Comparison of ENCODE assay signal across 11 mouse cellular contexts in the genomic region with DNA sequence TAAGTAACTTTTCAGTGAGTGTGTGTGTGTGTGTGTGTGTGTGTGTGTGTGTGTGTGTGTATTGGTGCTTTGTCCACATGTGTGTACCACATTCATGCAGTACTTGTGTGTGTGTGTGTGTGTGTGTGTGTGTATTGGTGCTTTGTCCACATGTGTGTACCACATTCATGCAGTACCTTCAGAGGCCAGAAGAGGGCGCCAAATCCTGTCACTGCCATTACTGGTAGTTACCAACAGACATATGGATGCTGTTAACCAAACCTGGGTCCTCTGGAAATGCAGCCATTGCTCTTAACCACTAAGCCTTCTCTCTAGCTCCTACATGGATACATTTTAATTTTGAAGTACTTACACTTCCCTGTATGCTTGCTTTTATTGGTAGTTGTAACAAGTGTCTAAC. TPM values are rescaled to one million over a fixed set of nuclear protein-coding genes. Genes with fewer than 3 reads are reported as not detected.
A peak's percentile ranks its signal among the peaks of the same experiment; 100 is the strongest.
DNase-seq lines count a peak whose midpoint lies in the region; ATAC-seq and TF ChIP-seq lines count a peak whose summit lies in the region.
"Not testable (repeated sequence)": the region's sequence is repeated elsewhere in the genome, so short reads cannot be mapped to it uniquely, and the experiment has no call there.
"Had no signal": no experiment of that assay in that cellular context is flagged by ENCODE, and none has a peak within 500 bp of the region (broad histone marks: within the 10 kb centered on the region; RNA-seq: fewer than 3 reads in every experiment).

No protein-coding gene starts in this region.

- H3K4me3 ChIP-seq in ES-E14 (ENCODE audit: insufficient read depth in 1 of 2, low read depth in 1 of 2, low read length in 2 of 2, poor library complexity in 1 of 2, severe bottlenecking in 1 of 2); forebrain, embryonic 14.5 days (ENCODE audit: low read depth, low read length); hindbrain, postnatal 0 days (ENCODE audit: low read length); limb, embryonic 10.5 days; stomach, postnatal 0 days (ENCODE audit: low read depth, low read length): not testable (repeated sequence)

- H3K36me3 ChIP-seq in ES-E14 (ENCODE audit: control insufficient read depth, insufficient read depth, low read length, poor library complexity, severe bottlenecking); forebrain, embryonic 14.5 days (ENCODE audit: control insufficient read depth, insufficient read depth, low read length); hindbrain, postnatal 0 days (ENCODE audit: insufficient read depth, low read length): not testable (repeated sequence)
- peaks cover 74% of the 10 kb centered on the region for H3K36me3 ChIP-seq in limb, embryonic 10.5 days
- H3K36me3 ChIP-seq in stomach, postnatal 0 days (ENCODE audit: control insufficient read depth, insufficient read depth, low read length), result peaks cover 40% of the 10 kb centered on the region

- H3K9ac ChIP-seq in ES-E14 (ENCODE audit: insufficient read depth, low read depth, low read length, poor library complexity, severe bottlenecking); forebrain, embryonic 14.5 days (ENCODE audit: low read length); hindbrain, postnatal 0 days (replicated peaks; ENCODE audit: low read length); stomach, postnatal 0 days (ENCODE audit: low read length): not testable (repeated sequence)

- peak; percentile 36 for DNase-seq in ES-E14 (ENCODE audit: low read depth, low spot score)
- DNase-seq in brain, embryonic 14.5 days (ENCODE audit: low read depth); forebrain, embryonic 14.5 days (ENCODE audit: low spot score); hindbrain, postnatal 0 days (ENCODE audit: low spot score); stomach, postnatal 0 days (ENCODE audit: low spot score): not testable (repeated sequence)
- DNase-seq in limb, embryonic 10.5 days (ENCODE audit: low spot score), result peak; percentile 46

- not testable (repeated sequence) for H3K4me2 ChIP-seq in forebrain, embryonic 14.5 days (ENCODE audit: low read length); hindbrain, postnatal 0 days (ENCODE audit: low read depth, low read length); stomach, postnatal 0 days (replicated peaks; ENCODE audit: low read depth)

- H3K9me3 ChIP-seq in ES-E14 (ENCODE audit: control insufficient read depth, insufficient read depth, low read depth, low read length); forebrain, embryonic 14.5 days (replicated peaks; ENCODE audit: control insufficient read depth, low read length); hindbrain, postnatal 0 days (ENCODE audit: low read length); limb, embryonic 10.5 days (replicated peaks); stomach, postnatal 0 days (ENCODE audit: control insufficient read depth, low read length): not testable (repeated sequence)

- not testable (repeated sequence) for H3K27me3 ChIP-seq in forebrain, embryonic 14.5 days (replicated peaks; ENCODE audit: control insufficient read depth, insufficient read depth, low read length); hindbrain, postnatal 0 days (ENCODE audit: insufficient read depth, low read length); limb, embryonic 10.5 days (ENCODE audit: low read depth, poor library complexity, severe bottlenecking); stomach, postnatal 0 days (ENCODE audit: control insufficient read depth, insufficient read depth, low read length)

- H3K4me1 ChIP-seq in ES-E14 (ENCODE audit: control insufficient read depth in 2 of 2, insufficient read depth in 2 of 2, low read length in 2 of 2, poor library complexity in 1 of 2); forebrain, embryonic 14.5 days (ENCODE audit: control insufficient read depth, insufficient read depth, low read length); hindbrain, postnatal 0 days (ENCODE audit: insufficient read depth, low read length); limb, embryonic 10.5 days; stomach, postnatal 0 days (replicated peaks; ENCODE audit: control insufficient read depth, insufficient read depth): not testable (repeated sequence)

- in situ Hi-C loops in ES-E14 (cut with MboI; ENCODE audit: low sequenced_read_pairs in 2 of 2, unreplicated experiment in 2 of 2), result not testable (repeated sequence)

- peak; percentile 18; the same call in 1 of the 2 replicates for TF ChIP-seq CTCF in brain, embryonic 14.5 days (IDR thresholded peaks at IDR 0.05; ENCODE audit: borderline replicate concordance, extremely low read depth, insufficient read depth, insufficient read length)
- peak; percentile 60 for TF ChIP-seq CTCF in hindbrain, postnatal 0 days (IDR thresholded peaks at IDR 0.05; ENCODE audit: low read depth)
- peak; percentile 72 for TF ChIP-seq CTCF in stomach, postnatal 0 days (IDR thresholded peaks at IDR 0.05; ENCODE audit: low read depth)

- ATAC-seq in forebrain, embryonic 14.5 days, result 0 out of 2 replicates have a peak, but pooled peaks have one; percentile 12
- ATAC-seq in hindbrain, postnatal 0 days; stomach, postnatal 0 days (ENCODE audit: low FRiP score, low TSS enrichment): not testable (repeated sequence)
- peak; percentile 35; the same call in 1 of the 2 replicates for ATAC-seq in megakaryocyte-erythroid progenitor cell, adult 5-6 weeks (replicated peaks; ENCODE audit: low FRiP score, low TSS enrichment, poor library complexity, severe bottlenecking)

- TF ChIP-seq EP300 in stomach, postnatal 0 days (optimal IDR thresholded peaks at IDR 0.05), result not testable (repeated sequence)

- 25% methylated on average over 1 of the region's 1 CpGs for WGBS in forebrain, embryonic 14.5 days
- WGBS in hindbrain, postnatal 0 days, result 29% methylated on average over 1 of the region's 1 CpGs
- WGBS in limb, embryonic 10.5 days, result 11% methylated on average over 1 of the region's 1 CpGs
- WGBS in stomach, postnatal 0 days, result 29% methylated on average over 1 of the region's 1 CpGs

- TF ChIP-seq POLR2A in brain, embryonic 14.5 days (IDR thresholded peaks at IDR 0.05; ENCODE audit: borderline replicate concordance, extremely low read depth, insufficient read depth, insufficient read length, poor library complexity, severe bottlenecking), result not testable (repeated sequence)

- H3K27ac ChIP-seq in ES-E14 (ENCODE audit: insufficient read depth, low read depth, low read length, poor library complexity, severe bottlenecking); forebrain, embryonic 14.5 days (ENCODE audit: low read depth, low read length); hindbrain, postnatal 0 days; stomach, postnatal 0 days (replicated peaks): not testable (repeated sequence)
- peak overlapping the region; percentile 67; the same call in 1 of the 2 replicates for H3K27ac ChIP-seq in limb, embryonic 10.5 days

RNA-seq across cellular contexts. Expression of gene Ifngr1, which starts 9.8 kb away (rescaled TPM):
- total RNA-seq in ES-E14 (2012; rRNA removed), result 8.3 and 12.5 TPM in 2 replicates
- polyA plus RNA-seq in brain, embryonic 14.5 days (2012; rRNA removed), result 8.3 and 12.3 TPM in 2 replicates
- 19.1 and 20.1 TPM in 2 replicates for polyA plus RNA-seq in forebrain, embryonic 14.5 days (2014; fragmentation: Nextera tagmentation; extraction: Ambion mirVana)
- 15.2 and 18.1 TPM in 2 replicates for total RNA-seq in hindbrain, postnatal 0 days (2014; rRNA removed)
- polyA plus RNA-seq in hindbrain, postnatal 0 days (2015; fragmentation: Nextera tagmentation; extraction: Ambion mirVana), result 28.3 and 31.8 TPM in 2 replicates
- 28.1 and 34.6 TPM in 2 replicates for polyA plus RNA-seq in limb, embryonic 10.5 days (2016; fragmentation: Nextera tagmentation; extraction: Ambion mirVana)
- total RNA-seq in megakaryocyte-erythroid progenitor cell, adult 5-6 weeks (2014; fragmentation: Nextera tagmentation), result 162 and 163 TPM in 2 replicates
- total RNA-seq in megakaryocyte-erythroid progenitor cell, adult 5-6 weeks (2017), result 197 and 256 TPM in 2 replicates
- 72.1 and 72.9 TPM in 2 replicates for polyA plus RNA-seq in stomach, postnatal 0 days (2015; fragmentation: Nextera tagmentation; extraction: Ambion mirVana)

RNA-seq across cellular contexts. Expression of gene Il22ra2, which starts 20.3 kb away (rescaled TPM):
- total RNA-seq in ES-E14 (2012; rRNA removed), result not detected in 2 replicates
- not detected in 2 replicates for polyA plus RNA-seq in brain, embryonic 14.5 days (2012; rRNA removed)
- polyA plus RNA-seq in forebrain, embryonic 14.5 days (2014; fragmentation: Nextera tagmentation; extraction: Ambion mirVana), result not detected in 2 replicates
- not detected in 2 replicates for total RNA-seq in hindbrain, postnatal 0 days (2014; rRNA removed)
- polyA plus RNA-seq in hindbrain, postnatal 0 days (2015; fragmentation: Nextera tagmentation; extraction: Ambion mirVana), result not detected in 2 replicates
- polyA plus RNA-seq in limb, embryonic 10.5 days (2016; fragmentation: Nextera tagmentation; extraction: Ambion mirVana), result not detected in 2 replicates
- not detected in 2 replicates for total RNA-seq in megakaryocyte-erythroid progenitor cell, adult 5-6 weeks (2014; fragmentation: Nextera tagmentation)
- total RNA-seq in megakaryocyte-erythroid progenitor cell, adult 5-6 weeks (2017), result 0.11 TPM in 1 of 2 replicates, not detected in the other
- not detected in 2 replicates for polyA plus RNA-seq in stomach, postnatal 0 days (2015; fragmentation: Nextera tagmentation; extraction: Ambion mirVana)
- total RNA-seq: gastrocnemius, postnatal 25 days had no signal
- polyA plus RNA-seq: kidney, embryonic 15.5 days; lung, embryonic 16.5 days; stomach, embryonic 16.5 days had no signal

Comparison
In these comparisons a context has a peak if more than half of its experiments do, and no peak if none do; other contexts are left out.
1. CTCF ChIP-seq: peak in every context shown above with its lines; median percentile 72 in stomach, postnatal 0 days; 60 in hindbrain, postnatal 0 days; 18 in brain, embryonic 14.5 days.